Mouse (Mus musculus) CH12.LX (cell line): ENCODE measurements around the gene E130309D02Rik. TPM values are rescaled to one million over a fixed set of nuclear protein-coding genes. Genes with fewer than 3 reads are reported as not detected.

ENCODE experiments used
- DNase-seq: peaks from one replicate; pipeline ENCODE4 v3.0.0-alpha.2; 2013; ENCODE audit errors: extremely low read depth
- H3K27ac ChIP-seq: 2 replicates; pipeline ENCODE4 v1.5.1; 2012; ENCODE audit warnings: low read depth, mild to moderate bottlenecking, control low read depth, moderate library complexity; ENCODE audit not compliant: insufficient read depth
- H3K27me3 ChIP-seq: replicated peaks from 2 replicates; pipeline ENCODE3; 2012; ENCODE audit warnings: inconsistent platforms
- H3K36me3 ChIP-seq, 2 experiments: replicated peaks in 1 of 2; 2 replicates each; pipeline versions ENCODE3 to v1.6.1; 2012; ENCODE audit warnings: inconsistent platforms in 1 of 2, low read length in 1 of 2, mild to moderate bottlenecking in 1 of 2, mixed read lengths in 1 of 2, moderate library complexity in 1 of 2; ENCODE audit not compliant: control insufficient read depth in 1 of 2, insufficient read depth in 1 of 2
- H3K4me1 ChIP-seq, 2 experiments: 2 replicates each; pipeline ENCODE4 v1.6.1; 2012; ENCODE audit warnings: inconsistent platforms in 1 of 2, moderate library complexity in 1 of 2; ENCODE audit not compliant: insufficient read depth in 2 of 2, control insufficient read depth in 1 of 2
- H3K4me2 ChIP-seq: 2 replicates; pipeline ENCODE4 v1.6.1; 2012; ENCODE audit warnings: low read depth, mild to moderate bottlenecking, control low read depth; ENCODE audit not compliant: poor library complexity, insufficient read depth, severe bottlenecking
- H3K4me3 ChIP-seq, 3 experiments: fragments of 150-350 bp in 1 of 3; sonication (generic) in 1 of 3; replicated peaks in 1 of 3; 2 replicates each; pipeline versions ENCODE3 to v1.5.1; 2011 to 2012; ENCODE audit warnings: low read depth in 2 of 3, low read length in 2 of 3, mild to moderate bottlenecking in 2 of 3, moderate library complexity in 2 of 3, control low read depth in 1 of 3, improper control_type of control experiment in 1 of 3, inconsistent platforms in 1 of 3, mixed read lengths in 1 of 3; ENCODE audit not compliant: poor library complexity in 1 of 3
- H3K79me2 ChIP-seq: replicated peaks from 2 replicates; pipeline ENCODE4 v1.6.1; 2012; ENCODE audit warnings: mild to moderate bottlenecking, moderate library complexity; ENCODE audit not compliant: control insufficient read depth, poor library complexity, insufficient read depth, severe bottlenecking; ENCODE audit errors: extremely low read depth
- H3K9ac ChIP-seq: 2 replicates; pipeline ENCODE4 v1.6.1; 2012; ENCODE audit warnings: low read depth, mild to moderate bottlenecking, control low read depth, moderate library complexity; ENCODE audit not compliant: insufficient read depth
- H3K9me3 ChIP-seq: replicated peaks from 2 replicates; pipeline ENCODE3; 2012; ENCODE audit warnings: low read length, inconsistent platforms, mixed read lengths
- CTCF ChIP-seq, 2 experiments: IDR thresholded peaks in 1 of 2; conservative IDR thresholded peaks in 1 of 2; 2 replicates each; pipeline ENCODE4 v1.5.1; 2011 to 2012; ENCODE audit warnings: low read depth in 2 of 2, low read length in 2 of 2, improper control_type of control experiment in 1 of 2, inconsistent platforms in 1 of 2, mild to moderate bottlenecking in 1 of 2, moderate library complexity in 1 of 2
- E2F4 ChIP-seq: IDR thresholded peaks from 2 replicates; pipeline ENCODE4 v1.6.1; 2011; ENCODE audit warnings: low read depth, low read length, improper control_type of control experiment; ENCODE audit not compliant: insufficient replicate concordance
- EP300 ChIP-seq: IDR thresholded peaks from 2 replicates; pipeline ENCODE4 v1.6.1; 2011; ENCODE audit warnings: low read length, improper control_type of control experiment
- ETS1 ChIP-seq: conservative IDR thresholded peaks from 2 replicates; pipeline ENCODE4 v1.6.1; 2012; ENCODE audit warnings: low read depth, mild to moderate bottlenecking, inconsistent platforms, low read length, improper control_type of control experiment, moderate library complexity
- GABPA ChIP-seq: IDR thresholded peaks from 2 replicates; pipeline ENCODE4 v1.6.1; 2012; ENCODE audit warnings: low read depth, low read length, improper control_type of control experiment, inconsistent platforms; ENCODE audit not compliant: insufficient replicate concordance
- HCFC1 ChIP-seq: IDR thresholded peaks from 2 replicates; pipeline ENCODE4 v1.6.1; 2012; ENCODE audit warnings: low read depth, mild to moderate bottlenecking, inconsistent platforms, low read length, improper control_type of control experiment
- JUND ChIP-seq: conservative IDR thresholded peaks from 2 replicates; pipeline ENCODE4 v1.6.1; 2011; ENCODE audit warnings: low read depth, low read length, improper control_type of control experiment
- MAFK ChIP-seq: IDR thresholded peaks from 2 replicates; pipeline ENCODE4 v1.6.1; 2011; ENCODE audit warnings: low read length, improper control_type of control experiment; ENCODE audit not compliant: insufficient replicate concordance
- MAZ ChIP-seq: IDR thresholded peaks from 2 replicates; pipeline ENCODE4 v1.6.1; 2012; ENCODE audit warnings: low read depth, mild to moderate bottlenecking, inconsistent platforms, low read length, improper control_type of control experiment, moderate library complexity
- NELFE ChIP-seq: IDR thresholded peaks from 2 replicates; pipeline ENCODE4 v1.6.1; 2011; ENCODE audit warnings: low read depth, low read length, improper control_type of control experiment
- NRF1 ChIP-seq: IDR thresholded peaks from 2 replicates; pipeline ENCODE4 v1.6.1; 2014; ENCODE audit warnings: low read depth, mild to moderate bottlenecking, inconsistent platforms, low read length, improper control_type of control experiment, moderate library complexity
- POLR2AphosphoS2 ChIP-seq: IDR thresholded peaks from 2 replicates; pipeline ENCODE4 v1.6.1; 2011; ENCODE audit warnings: low read depth, low read length, improper control_type of control experiment
- RAD21 ChIP-seq: IDR thresholded peaks from 2 replicates; pipeline ENCODE4 v1.6.1; 2011; ENCODE audit warnings: low read depth, mild to moderate bottlenecking, low read length, improper control_type of control experiment, moderate library complexity
- RCOR1 ChIP-seq: conservative IDR thresholded peaks from 2 replicates; pipeline ENCODE4 v1.6.1; 2012; ENCODE audit warnings: low read depth, mild to moderate bottlenecking, inconsistent platforms, low read length, improper control_type of control experiment
- TBP ChIP-seq: conservative IDR thresholded peaks from 2 replicates; pipeline ENCODE4 v1.6.1; 2011; ENCODE audit warnings: low read depth, low read length, improper control_type of control experiment
- TCF12 ChIP-seq: IDR thresholded peaks from 2 replicates; pipeline ENCODE4 v1.6.1; 2014; ENCODE audit warnings: low read depth, mild to moderate bottlenecking, inconsistent platforms, low read length, improper control_type of control experiment
- USF2 ChIP-seq: conservative IDR thresholded peaks from 2 replicates; pipeline ENCODE4 v1.6.1; 2011; ENCODE audit warnings: low read depth, low read length, improper control_type of control experiment
- ZKSCAN1 ChIP-seq: IDR thresholded peaks from 2 replicates; pipeline ENCODE4 v1.6.1; 2012; ENCODE audit warnings: low read depth, inconsistent platforms, low read length, improper control_type of control experiment, borderline replicate concordance
- ZNF384 ChIP-seq: IDR thresholded peaks from 2 replicates; pipeline ENCODE4 v1.6.1; 2012; ENCODE audit warnings: low read depth, low read length, improper control_type of control experiment, inconsistent platforms
- dilution Hi-C: fragments of 300-500 bp; cut with MboI; formaldehyde crosslinking; loops from 2 replicates; pipeline ENCODE4 v1.14.3; 2020; ENCODE audit warnings: low sequenced_read_pairs; ENCODE audit not compliant: extremely low pct_unique_long_range_greater_than_20kb, extremely low pct_ligation_motif_present
- in situ Hi-C: fragments of 300-500 bp; cut with MboI; formaldehyde crosslinking; loops from 3 replicates; pipeline ENCODE4 v1.14.3; 2019; ENCODE audit warnings: low sequenced_read_pairs, low pct_ligation_motif_present, low pct_unique_long_range_greater_than_20kb, mixed read lengths
- polyA plus RNA-seq: library from polyadenylated mRNA; unstranded; fragments of >175 nt; gene quantifications from 2 replicates; pipeline ENCODE4 v1.2.1, GENCODE M21; 2012; ENCODE audit warnings: low read depth; ENCODE audit not compliant: insufficient read length
- total RNA-seq, 2 experiments: library from RNA; depleted of rRNA; stranded (reverse); fragments of 300-350 nt in 1 of 2; fragments of >200 nt in 1 of 2; gene quantifications; 2 replicates each; pipeline ENCODE4 v1.2.3; 2012 to 2014

Gene E130309D02Rik
- total and polyA plus RNA-seq, 3 experiments, result 23.7 to 63.7 (median 32.7) TPM

DNA sequence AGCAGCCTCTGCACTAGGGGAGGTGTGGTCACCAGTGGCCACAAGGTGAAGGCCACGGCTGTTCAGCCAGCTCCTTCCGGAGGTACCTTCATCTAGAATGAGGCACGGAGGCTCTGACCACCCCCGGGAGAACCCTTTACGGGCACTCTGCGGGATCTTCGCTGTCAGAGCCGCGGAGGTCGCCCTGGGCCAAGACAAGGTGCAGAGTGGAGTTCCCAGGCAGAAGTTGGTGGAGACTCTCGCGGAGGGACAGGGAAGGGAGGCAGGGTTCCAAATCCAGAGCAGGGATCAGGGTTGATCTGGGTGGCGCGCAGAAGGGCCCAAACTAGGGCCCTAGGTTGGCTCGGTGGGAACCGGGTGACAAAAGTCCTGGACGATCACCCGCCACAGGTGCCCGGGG, 22.3 kb downstream of the E130309D02Rik start:
- no peak overlapping the region for H3K4me2 ChIP-seq
- H3K9ac ChIP-seq, result no peak overlapping the region
- peaks cover 7% of the 10 kb centered on the region for H3K9me3 ChIP-seq
- no peak overlapping the region for H3K27ac ChIP-seq
- H3K36me3 ChIP-seq, result peaks cover 0 to 54% of the 10 kb centered on the region in 2 experiments
- no peaks in the 10 kb centered on the region; a peak in 1 of 4 replicates for H3K4me1 ChIP-seq
- dilution Hi-C loops (no loop called here), in situ Hi-C loops (loop anchor here (25.0 kb wide), 1 partner anchor 356 kb away; no protein-coding TSS in a partner anchor)
- no peaks in the 10 kb centered on the region for H3K27me3 ChIP-seq
- H3K4me3 ChIP-seq, result no peak overlapping the region
- no peaks in the 10 kb centered on the region for H3K79me2 ChIP-seq
- TF ChIP-seq CTCF (conservative IDR thresholded peaks at IDR 0.05 in 1 of 2, IDR thresholded peaks at IDR 0.05 in 1 of 2; ENCODE audit: low read depth in 2 of 2, low read length in 2 of 2), result no peak
- no peak for TF ChIP-seq MAFK
- TF ChIP-seq NELFE, result no peak
- no peak for TF ChIP-seq NRF1
- no peak for TF ChIP-seq TBP
- TF ChIP-seq TCF12, result no peak
- no peak for TF ChIP-seq ZKSCAN1
- TF ChIP-seq GABPA, result no peak
- no peak for TF ChIP-seq USF2
- TF ChIP-seq MAZ, result no peak
- no peak for TF ChIP-seq E2F4
- no peak for TF ChIP-seq HCFC1
- no peak for TF ChIP-seq ZNF384
- no peak for TF ChIP-seq RAD21
- no peak for DNase-seq

DNA sequence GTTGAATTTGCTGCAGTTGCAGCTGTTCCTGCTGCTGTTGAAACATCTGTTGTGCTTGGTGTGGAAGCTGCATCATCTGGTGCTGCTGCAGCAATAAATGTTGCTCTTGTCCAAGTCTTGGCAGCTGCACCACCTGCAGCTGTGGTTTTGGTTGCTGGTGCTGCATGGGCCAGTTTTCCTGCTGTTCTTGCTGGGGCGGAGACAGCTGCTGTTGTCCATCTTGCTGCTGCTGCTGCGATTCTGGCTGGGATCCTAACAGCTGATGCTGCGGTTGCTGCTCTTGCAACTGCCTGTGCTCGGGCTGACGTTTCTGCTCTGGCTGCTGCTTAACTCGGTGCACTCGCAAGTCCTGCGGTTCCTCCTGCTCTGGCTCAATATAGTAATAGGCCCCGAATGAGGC, 25.9 kb downstream of the E130309D02Rik start:
- Histone ChIP-seq H3K9me3 (peaks cover 3% of the 10 kb centered on the region), H3K79me2 (no peaks in the 10 kb centered on the region), H3K27me3 (no peaks in the 10 kb centered on the region), H3K36me3 (peaks cover 0 to 30% of the 10 kb centered on the region in 2 experiments), H3K4me2 (no peak overlapping the region), H3K9ac (no peak overlapping the region), H3K4me3 (no peak overlapping the region), H3K27ac (no peak overlapping the region), H3K4me1 (no peaks in the 10 kb centered on the region)
- TF ChIP-seq ZNF384, result no peak
- TF ChIP-seq JUND, result no peak
- TF ChIP-seq RCOR1, result no peak
- no peak for TF ChIP-seq USF2
- no peak for TF ChIP-seq EP300
- no peak for TF ChIP-seq NRF1
- no peak for TF ChIP-seq ETS1
- TF ChIP-seq TCF12, result no peak
- no peak for TF ChIP-seq POLR2AphosphoS2
- no peak for TF ChIP-seq HCFC1
- DNase-seq, result no peak
- dilution Hi-C loops (no loop called here), in situ Hi-C loops (loop anchor here (25.0 kb wide), 1 partner anchor 352 kb away; no protein-coding TSS in a partner anchor)
